8 mouse cellular contexts compared by ENCODE assay signal in the genomic region with DNA sequence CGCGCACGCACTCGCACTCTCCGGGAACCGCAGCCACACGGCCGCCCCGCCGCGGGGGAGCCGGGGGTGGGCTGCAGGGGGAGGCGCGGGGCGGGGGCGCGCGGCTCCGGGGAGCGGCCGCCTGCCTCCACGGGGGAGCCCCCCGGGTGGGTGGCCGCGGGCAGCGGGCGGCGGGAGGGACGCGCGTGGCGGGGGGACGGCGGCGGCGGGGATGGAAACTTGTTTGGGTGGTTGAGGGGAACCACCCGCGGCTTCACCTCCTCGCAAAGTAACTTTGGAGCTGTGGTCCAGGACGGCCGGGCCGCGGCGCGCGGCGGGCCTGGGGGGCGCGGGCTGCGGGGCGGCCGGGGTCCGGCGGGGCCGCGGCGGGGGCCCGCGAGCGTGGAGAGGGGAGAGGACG. TPM values are rescaled to one million over a fixed set of nuclear protein-coding genes. Genes with fewer than 3 reads are reported as not detected.
DNase-seq lines count a peak whose midpoint lies in the region; ATAC-seq and TF ChIP-seq lines count a peak whose summit lies in the region.

No protein-coding gene starts in this region.

- peak overlapping the region; percentile 98 for H3K27ac ChIP-seq in heart, embryonic 10.5 days
- H3K27ac ChIP-seq in ES-Bruce4 (ENCODE audit: insufficient read depth, low read length): no peak overlapping the region
- peak overlapping the region; percentile 94 for H3K27ac ChIP-seq in forebrain, postnatal 0 days (ENCODE audit: low read depth, low read length)

- intact Hi-C loops in heart, postnatal 14 days (cut with DNase I): no loop called here

- no peak; the same call in none of the 2 replicates for ATAC-seq in forebrain, postnatal 0 days

- no peak for TF ChIP-seq POLR2A in ES-Bruce4 (IDR thresholded peaks at IDR 0.05; ENCODE audit: insufficient read depth, low read length)

- H3K36me3 ChIP-seq in heart, embryonic 10.5 days: no peaks in the 10 kb centered on the region
- H3K36me3 ChIP-seq in ES-Bruce4 (ENCODE audit: control insufficient read depth, insufficient read depth, low read length, poor library complexity, severe bottlenecking): no peaks in the 10 kb centered on the region
- no peaks in the 10 kb centered on the region for H3K36me3 ChIP-seq in forebrain, postnatal 0 days (ENCODE audit: insufficient read depth)

- no peak for TF ChIP-seq EP300 in ES-Bruce4 (IDR thresholded peaks at IDR 0.05; ENCODE audit: insufficient read depth, low read depth, low read length)

- 3% methylated on average over 53 of the region's 61 CpGs for WGBS in heart, embryonic 10.5 days
- 2% methylated on average over 51 of the region's 61 CpGs for WGBS in forebrain, postnatal 0 days

- H3K4me1 ChIP-seq in heart, embryonic 10.5 days: peaks cover 34% of the 10 kb centered on the region
- no peaks in the 10 kb centered on the region for H3K4me1 ChIP-seq in ES-Bruce4 (ENCODE audit: control insufficient read depth, insufficient read depth, low read length)
- peaks cover 7% of the 10 kb centered on the region for H3K4me1 ChIP-seq in forebrain, postnatal 0 days (ENCODE audit: insufficient read depth)

- H3K9ac ChIP-seq in ES-Bruce4 (ENCODE audit: low read depth, poor library complexity, severe bottlenecking): peak overlapping the region; percentile 95
- peak overlapping the region; percentile 69 for H3K9ac ChIP-seq in forebrain, postnatal 0 days

- peak overlapping the region; percentile 96 for H3K4me3 ChIP-seq in heart, embryonic 10.5 days
- peak overlapping the region; percentile 65 for H3K4me3 ChIP-seq in ES-Bruce4 (ENCODE audit: low read depth, low read length)
- peak overlapping the region; percentile 91 for H3K4me3 ChIP-seq in forebrain, postnatal 0 days (ENCODE audit: low read depth, low read length)

- TF ChIP-seq CTCF in ES-Bruce4 (IDR thresholded peaks at IDR 0.05; ENCODE audit: low read depth, low read length): no peak
- TF ChIP-seq CTCF in forebrain, postnatal 0 days (IDR thresholded peaks at IDR 0.05; ENCODE audit: low read depth): no peak

- H3K4me2 ChIP-seq in forebrain, postnatal 0 days (ENCODE audit: low read depth): peak overlapping the region; percentile 76

- DNase-seq in heart, embryonic 10.5 days (ENCODE audit: low spot score): no peak
- DNase-seq in heart, postnatal 14 days: no peak
- no peak for DNase-seq in forebrain, postnatal 0 days
- peak; percentile 26 for DNase-seq in lung, postnatal 14 days
- no peak for DNase-seq in ovary, adult 18-20 months (ENCODE audit: low spot score)
- no peak for DNase-seq in thymus, postnatal 0 days (ENCODE audit: low spot score)
- no peak for DNase-seq in spleen, adult 18-20 months

- H3K27me3 ChIP-seq in heart, embryonic 10.5 days (ENCODE audit: insufficient read depth, poor library complexity, severe bottlenecking): no peaks in the 10 kb centered on the region
- H3K27me3 ChIP-seq in ES-Bruce4 (ENCODE audit: control insufficient read depth, insufficient read depth, low read length, poor library complexity, severe bottlenecking): peaks cover 5% of the 10 kb centered on the region
- H3K27me3 ChIP-seq in forebrain, postnatal 0 days (ENCODE audit: insufficient read depth, low read length): no peaks in the 10 kb centered on the region

- H3K9me3 ChIP-seq in heart, embryonic 10.5 days: no peaks in the 10 kb centered on the region
- no peaks in the 10 kb centered on the region for H3K9me3 ChIP-seq in ES-Bruce4 (replicated peaks; ENCODE audit: control insufficient read depth, insufficient read depth, low read length, poor library complexity, severe bottlenecking)
- H3K9me3 ChIP-seq in forebrain, postnatal 0 days (ENCODE audit: low read length): no peaks in the 10 kb centered on the region

RNA-seq across cellular contexts. Expression of a gene that starts 1.2 kb away (rescaled TPM):
- polyA plus RNA-seq in heart, embryonic 10.5 days (2016; fragmentation: Nextera tagmentation; extraction: Ambion mirVana): 94.4 and 110 TPM in 2 replicates
- total RNA-seq in heart, postnatal 14 days (2021): 10 to 100 TPM; 50.5 to 51.9 TPM
- polyA plus RNA-seq in ES-Bruce4 (2011; ENCODE audit: insufficient read depth, insufficient read length, low read depth, missing spikeins): 5.5 and 8.5 TPM in 2 replicates
- total RNA-seq in forebrain, postnatal 0 days (2014; rRNA removed): 167 and 234 TPM in 2 replicates
- 249 and 268 TPM in 2 replicates for polyA plus RNA-seq in forebrain, postnatal 0 days (2015; fragmentation: Nextera tagmentation; extraction: Ambion mirVana)
- polyA plus RNA-seq in thymus, postnatal 0 days (2015; fragmentation: Nextera tagmentation; extraction: Ambion mirVana): 240 and 282 TPM in 2 replicates

Comparison
In these comparisons a context has a peak if more than half of its experiments do, and no peak if none do; other contexts are left out.
1. RNA of a gene that starts 1.2 kb away (polyA plus RNA-seq): 240 to 282 TPM in thymus, postnatal 0 days, 249 to 268 TPM in forebrain, postnatal 0 days and 94.4 to 110 TPM in heart, embryonic 10.5 days; 5.5 to 8.5 TPM in ES-Bruce4; every median in the first group is over 10 times any median in the second.
2. Peak in every context shown above with its lines, with median percentiles within 50 percentile points of each other: H3K4me3 ChIP-seq.